Mouse (Mus musculus): ENCODE measurements around the gene Wscd2. TPM values are rescaled to one million over a fixed set of nuclear protein-coding genes. Genes with fewer than 3 reads are reported as not detected.
A peak's percentile ranks its signal among the peaks of the same experiment; 100 is the strongest.

Gene Wscd2
- total RNA-seq, 2 experiments from 2014 or later: 4.4 to 8.5 TPM

- no peak for DNase-seq (ENCODE audit: low spot score in 2 of 2)
Measured at GRCm38 (mm10) chr5:113607941-113608431, 117.9 kb downstream of the Wscd2 start.

GRCm38 (mm10) chr5:113608511-113608910 is 118.4 kb downstream of the Wscd2 start:
- no peak for DNase-seq (ENCODE audit: low spot score in 2 of 2)

GRCm38 (mm10) chr5:113609891-113610290 is 119.8 kb downstream of the Wscd2 start:
- DNase-seq (ENCODE audit: low spot score in 2 of 2): no peak

- no peak for DNase-seq (ENCODE audit: low spot score in 2 of 2)
Measured at GRCm38 (mm10) chr5:113610490-113610889, 120.4 kb downstream of the Wscd2 start.

- no peak for DNase-seq (ENCODE audit: low spot score in 2 of 2)
Measured at GRCm38 (mm10) chr5:113611131-113611530, 121.0 kb downstream of the Wscd2 start.

GRCm38 (mm10) chr5:113611771-113612233 is 121.7 kb downstream of the Wscd2 start:
- DNase-seq (ENCODE audit: low spot score in 2 of 2): no peak

GRCm38 (mm10) chr5:113618716-113619115 is 128.6 kb downstream of the Wscd2 start:
- DNase-seq (ENCODE audit: low spot score in 2 of 2): no peak

- no peak for DNase-seq (ENCODE audit: low spot score in 2 of 2)
Measured at GRCm38 (mm10) chr5:113619151-113619550, 129.0 kb downstream of the Wscd2 start.

- no peak for DNase-seq (ENCODE audit: low spot score in 2 of 2)
Measured at GRCm38 (mm10) chr5:113620130-113620716, 130.1 kb downstream of the Wscd2 start.

- no peak for DNase-seq (ENCODE audit: low spot score in 2 of 2)
Measured at GRCm38 (mm10) chr5:113620999-113621398, 130.9 kb downstream of the Wscd2 start.

GRCm38 (mm10) chr5:113623052-113623451 is 132.9 kb downstream of the Wscd2 start:
- no peak for DNase-seq (ENCODE audit: low spot score in 2 of 2)

- no peak for DNase-seq (ENCODE audit: low spot score in 2 of 2)
Measured at GRCm38 (mm10) chr5:113625068-113625467, 134.9 kb downstream of the Wscd2 start.

GRCm38 (mm10) chr5:113626352-113626751 is 136.2 kb downstream of the Wscd2 start:
- DNase-seq (ENCODE audit: low spot score in 2 of 2): no peak

- no peak for DNase-seq (ENCODE audit: low spot score in 2 of 2)
Measured at GRCm38 (mm10) chr5:113626991-113627390, 136.9 kb downstream of the Wscd2 start.

- no peak for DNase-seq (ENCODE audit: low spot score in 2 of 2)
Measured at GRCm38 (mm10) chr5:113627820-113628437, 137.8 kb downstream of the Wscd2 start.

GRCm38 (mm10) chr5:113629248-113629647 is 139.1 kb downstream of the Wscd2 start:
- DNase-seq (ENCODE audit: low spot score in 2 of 2): no peak

- DNase-seq (ENCODE audit: low spot score in 2 of 2): no peak
Measured at GRCm38 (mm10) chr5:113630116-113630515, 140.0 kb downstream of the Wscd2 start.

- DNase-seq (ENCODE audit: low spot score in 2 of 2): no peak
Measured at GRCm38 (mm10) chr5:113633037-113633714, 143.0 kb downstream of the Wscd2 start.

- DNase-seq (ENCODE audit: low spot score in 2 of 2): peak; percentile 19 to 54
Measured at GRCm38 (mm10) chr5:113634024-113634651, 144.0 kb downstream of the Wscd2 start.

GRCm38 (mm10) chr5:113634887-113635610 is 144.9 kb downstream of the Wscd2 start:
- DNase-seq (ENCODE audit: low spot score in 2 of 2): no peak
